Mouse (Mus musculus): Measurements from ENCODE around the gene Col7a1.

Gene Col7a1

DNA sequence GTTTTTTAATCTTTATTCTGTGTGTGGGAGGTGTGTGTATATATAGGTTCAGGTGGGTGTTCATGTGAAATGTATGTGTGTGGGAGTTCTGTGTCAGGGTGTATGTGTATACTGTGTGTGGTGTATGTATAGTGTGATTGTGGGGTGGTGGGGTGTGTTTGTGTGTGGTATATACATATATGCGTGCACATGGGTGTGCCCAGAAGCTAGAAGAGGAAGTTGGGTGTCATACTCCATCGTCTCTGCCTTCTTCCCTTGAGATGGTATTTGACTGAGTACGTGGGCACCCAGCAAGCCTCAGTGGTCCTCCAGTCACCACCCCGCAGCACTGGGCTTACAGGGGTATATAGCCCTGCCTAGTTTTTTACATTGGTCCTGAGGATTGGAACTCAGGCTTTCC lies 68.0 kb downstream of the Col7a1 start:
- ATAC-seq (ENCODE audit: low TSS enrichment), result peak; percentile 48

DNA sequence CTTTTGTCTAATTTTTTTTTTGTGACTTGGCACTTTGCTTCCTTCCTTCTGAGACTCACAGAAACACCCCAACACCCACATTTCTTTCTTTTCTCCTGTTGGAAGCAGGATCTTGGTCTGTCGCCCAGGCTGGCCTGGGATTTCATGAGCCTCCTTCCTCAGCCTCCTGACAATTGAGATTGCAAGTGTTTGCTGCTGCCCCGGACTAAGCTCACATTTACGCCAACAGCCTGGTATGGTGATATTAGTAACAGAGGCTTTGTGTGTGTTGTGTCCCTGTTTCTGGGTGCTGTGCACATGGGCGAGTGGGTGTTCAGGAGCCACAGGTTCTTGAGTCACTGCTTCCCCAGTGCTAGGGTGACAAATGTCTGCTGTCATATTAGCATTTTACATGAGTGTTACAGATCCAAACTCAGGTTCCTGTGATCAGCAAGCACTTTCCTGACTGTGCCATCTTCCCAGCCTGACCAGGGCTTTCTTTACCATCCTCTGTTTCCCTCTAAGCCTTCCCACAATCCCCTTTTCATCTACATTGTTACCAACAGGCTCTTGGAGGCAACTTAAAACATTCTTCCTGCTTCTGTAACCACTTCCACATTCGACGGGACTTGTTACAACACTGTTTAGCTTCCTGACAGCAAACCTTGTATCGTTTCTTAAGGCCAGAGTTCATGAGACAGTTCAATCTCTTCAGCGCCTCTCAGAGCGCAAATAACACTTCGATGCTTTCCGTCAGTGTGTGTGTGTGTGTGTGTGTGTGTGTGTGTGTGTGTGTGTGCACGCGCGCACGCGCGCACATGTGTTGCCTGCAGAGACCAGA lies 69.7 kb downstream of the Col7a1 start:
- ATAC-seq (ENCODE audit: low TSS enrichment), result peak; percentile 86

GRCm38 (mm10) chr9:109027521-109027920 lies 74.1 kb downstream of the Col7a1 start:
- ATAC-seq (ENCODE audit: low TSS enrichment), result no peak

DNA sequence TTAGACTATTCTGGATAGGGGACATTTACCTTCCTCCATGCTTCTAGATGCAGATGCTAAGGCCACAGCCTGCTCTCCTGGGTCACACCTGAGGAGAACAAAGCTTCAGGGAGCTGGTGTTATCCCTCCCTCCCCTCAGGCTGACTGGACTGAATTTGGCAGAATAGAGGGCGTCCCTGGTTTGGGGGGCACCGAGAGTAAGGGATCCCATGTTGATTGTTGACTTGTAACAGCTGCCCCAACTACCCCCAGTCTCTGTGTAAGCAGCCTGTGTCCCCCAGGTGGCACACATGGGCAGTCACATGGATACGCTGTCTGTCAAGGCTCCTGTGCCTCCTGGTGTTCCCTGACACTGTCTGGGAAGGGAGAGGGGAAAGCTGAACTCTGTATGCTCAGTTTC lies 75.0 kb downstream of the Col7a1 start:
- no peak for ATAC-seq (ENCODE audit: low TSS enrichment)

DNA sequence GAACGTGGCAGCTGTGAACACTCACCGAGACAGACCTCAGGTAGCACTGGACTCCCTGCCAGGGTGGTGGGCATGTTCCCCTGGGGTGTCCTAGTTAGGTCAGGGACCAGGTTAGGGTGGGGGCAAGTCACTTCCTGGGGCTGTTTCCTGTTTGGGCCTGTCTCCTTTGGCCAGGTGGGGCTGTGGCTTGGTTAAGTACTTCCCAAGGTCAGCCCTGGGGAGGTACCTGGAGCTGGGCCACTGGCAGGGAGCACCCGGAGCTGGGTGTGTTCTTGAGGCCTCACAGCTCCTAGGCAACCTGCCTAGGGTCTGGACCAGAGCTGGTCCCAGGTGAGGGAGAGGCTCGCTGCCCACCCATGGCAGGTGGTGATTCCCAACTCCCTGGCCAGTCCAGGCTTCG lies 75.5 kb downstream of the Col7a1 start:
- no peak for ATAC-seq (ENCODE audit: low TSS enrichment)

DNA sequence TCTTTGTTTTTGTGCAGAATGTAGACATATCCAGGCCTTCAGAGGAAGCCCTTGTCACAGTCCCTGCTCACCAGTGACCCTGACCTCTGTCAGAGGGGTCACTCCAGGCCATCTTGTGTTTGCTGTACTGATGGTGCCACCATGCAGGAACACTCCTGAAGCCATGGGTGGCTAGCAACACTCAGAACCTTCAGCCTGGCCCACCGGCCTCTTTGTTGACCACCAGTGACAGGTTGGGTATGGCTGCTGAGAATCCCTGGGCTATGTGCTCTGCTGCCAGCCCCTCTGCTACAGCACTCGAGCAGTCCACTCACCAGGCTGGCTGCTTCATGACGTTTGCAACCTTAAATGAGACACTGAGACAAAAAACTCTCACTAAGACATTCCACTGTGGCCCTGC lies 76.9 kb downstream of the Col7a1 start:
- ATAC-seq (ENCODE audit: low TSS enrichment), result no peak

DNA sequence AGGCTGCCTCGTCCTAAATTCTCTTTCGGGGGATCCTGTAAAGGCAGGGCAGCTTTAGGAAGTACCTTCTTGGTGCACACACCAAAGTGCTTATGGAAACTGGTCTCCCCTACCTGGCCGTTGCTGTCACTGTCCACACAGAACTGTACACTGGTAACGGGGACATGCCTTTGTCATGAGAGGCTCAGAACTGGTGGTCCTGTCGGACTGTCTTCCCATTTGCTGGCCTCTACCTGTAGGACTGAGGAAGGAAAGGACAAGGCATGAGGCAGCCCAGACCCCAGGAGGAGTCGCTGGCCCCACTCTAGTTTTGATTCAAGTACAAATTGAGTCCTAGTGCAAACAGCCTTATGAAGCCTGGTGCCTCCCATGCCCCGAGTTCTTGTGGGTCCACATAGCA lies 77.6 kb downstream of the Col7a1 start:
- no peak for ATAC-seq (ENCODE audit: low TSS enrichment)

GRCm38 (mm10) chr9:109031686-109032085 lies 78.3 kb downstream of the Col7a1 start:
- no peak for ATAC-seq (ENCODE audit: low TSS enrichment)

GRCm38 (mm10) chr9:109032435-109032834 lies 79.0 kb downstream of the Col7a1 start:
- no peak for ATAC-seq (ENCODE audit: low TSS enrichment)

Data from frontal cortex, adult (tissue).